Mouse (Mus musculus): ENCODE results near the gene Ubqln4. TPM values are rescaled to one million over a fixed set of nuclear protein-coding genes. Genes with fewer than 3 reads are reported as not detected.

Gene Ubqln4
- total and polyA plus RNA-seq, 3 experiments, result 43.6 to 171 (median 83.0) TPM

DNA sequence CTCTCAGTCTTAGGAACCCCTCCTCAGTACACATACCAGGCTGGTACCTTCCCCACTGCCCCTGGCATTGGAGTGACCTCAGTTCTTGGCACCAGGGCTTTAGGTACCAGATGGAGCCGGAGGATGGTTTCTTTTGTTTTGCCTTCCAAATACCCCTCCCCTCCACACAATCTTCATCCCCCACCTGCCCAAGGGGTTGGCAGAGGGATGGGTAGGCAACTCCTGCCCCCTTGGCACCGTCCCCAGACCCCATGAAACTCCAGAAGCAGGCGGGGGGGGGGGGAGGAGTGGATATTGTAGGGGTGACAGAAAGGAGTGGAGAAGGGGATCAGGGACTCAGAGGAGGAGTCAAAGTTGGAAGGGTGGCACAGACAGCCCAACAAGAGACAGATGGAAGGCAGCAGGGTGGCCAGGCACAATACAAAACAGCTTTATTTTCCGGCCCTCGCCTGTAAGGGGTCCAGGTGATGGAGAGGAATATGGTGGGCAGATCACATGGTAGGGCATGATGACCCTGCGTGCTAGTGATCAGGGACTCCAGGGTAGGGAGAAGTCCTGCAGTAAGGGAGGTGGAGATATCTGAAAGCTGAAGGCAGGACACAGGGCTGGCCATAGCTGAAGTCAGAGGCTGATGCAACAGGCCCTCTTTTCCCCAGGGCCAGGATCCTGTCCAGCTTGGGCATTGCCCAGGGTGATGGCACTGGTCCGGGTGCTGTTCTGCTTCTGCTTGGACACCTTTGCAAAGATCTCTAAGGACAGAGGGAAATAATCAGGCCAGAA lies 11.7 kb upstream of the Ubqln4 start:
- Histone ChIP-seq H3K9ac (ENCODE audit: control insufficient read depth, low read depth, low read length, poor library complexity, severe bottlenecking) (no peak overlapping the region), H3K27me3 (ENCODE audit: control insufficient read depth in 1 of 2, insufficient read depth in 2 of 2, low read length in 2 of 2) (no peaks in the 10 kb centered on the region), H3K36me3 (ENCODE audit: control insufficient read depth in 1 of 2, insufficient read depth in 2 of 2, low read length in 2 of 2) (peaks cover 0 to 10% of the 10 kb centered on the region in 2 experiments; a peak in 2 of 4 replicates), H3K79me2 (ENCODE audit: control insufficient read depth, insufficient read depth, low read length, poor library complexity) (no peaks in the 10 kb centered on the region), H3K27ac (ENCODE audit: control insufficient read depth, low read depth, low read length) (no peak overlapping the region), H3K4me3 (ENCODE audit: control insufficient read depth in 1 of 2, insufficient read depth in 1 of 2, low read depth in 2 of 2, low read length in 2 of 2) (no peak overlapping the region), H3K4me1 (ENCODE audit: control insufficient read depth in 1 of 2, insufficient read depth in 2 of 2, low read length in 2 of 2) (peaks cover 12 to 19% of the 10 kb centered on the region in 2 experiments), H3K9me3 (replicated peaks; ENCODE audit: insufficient read depth, low read length) (no peaks in the 10 kb centered on the region)
- no peak for DNase-seq (ENCODE audit: low read depth, low spot score)
- TF ChIP-seq ELF1 (IDR thresholded peaks at IDR 0.05; ENCODE audit: low read depth, low read length) (no peak), TAL1 (IDR thresholded peaks at IDR 0.05; ENCODE audit: low read length) (no peak), KAT2A (conservative IDR thresholded peaks at IDR 0.05; ENCODE audit: low read depth, low read length) (no peak), ZMIZ1 (IDR thresholded peaks at IDR 0.05; ENCODE audit: low read depth, low read length) (no peak), USF1 (IDR thresholded peaks at IDR 0.05; ENCODE audit: low read depth, low read length) (no peak), E2F4 (IDR thresholded peaks at IDR 0.05; ENCODE audit: borderline replicate concordance, low read depth, low read length) (no peak), BHLHE40 (IDR thresholded peaks at IDR 0.05; ENCODE audit: borderline replicate concordance, low read depth, low read length) (no peak), ETS1 (IDR thresholded peaks at IDR 0.05; ENCODE audit: low read depth, low read length) (no peak), TCF12 (IDR thresholded peaks at IDR 0.05; ENCODE audit: low read depth, low read length) (no peak), GATA1 (IDR thresholded peaks at IDR 0.05; ENCODE audit: low read depth, low read length) (no peak), MAX (IDR thresholded peaks at IDR 0.05; ENCODE audit: low read length) (no peak), JUND (IDR thresholded peaks at IDR 0.05; ENCODE audit: low read depth, low read length) (no peak), MEF2A (IDR thresholded peaks at IDR 0.05; ENCODE audit: extremely low read depth, insufficient replicate concordance, low read depth, low read length, poor library complexity, severe bottlenecking) (no peak), MYC (IDR thresholded peaks at IDR 0.05; ENCODE audit: low read depth, low read length) (no peak), CTCF (IDR thresholded peaks at IDR 0.05 in 2 of 3, conservative IDR thresholded peaks at IDR 0.05 in 1 of 3; ENCODE audit: control insufficient read depth in 1 of 3, insufficient read depth in 1 of 3, low read depth in 2 of 3, low read length in 3 of 3, poor library complexity in 1 of 3, severe bottlenecking in 1 of 3) (no peak), ZNF384 (IDR thresholded peaks at IDR 0.05; ENCODE audit: low read depth, low read length) (no peak), UBTF (IDR thresholded peaks at IDR 0.05; ENCODE audit: borderline replicate concordance, insufficient read depth, low read depth, low read length) (no peak)

DNA sequence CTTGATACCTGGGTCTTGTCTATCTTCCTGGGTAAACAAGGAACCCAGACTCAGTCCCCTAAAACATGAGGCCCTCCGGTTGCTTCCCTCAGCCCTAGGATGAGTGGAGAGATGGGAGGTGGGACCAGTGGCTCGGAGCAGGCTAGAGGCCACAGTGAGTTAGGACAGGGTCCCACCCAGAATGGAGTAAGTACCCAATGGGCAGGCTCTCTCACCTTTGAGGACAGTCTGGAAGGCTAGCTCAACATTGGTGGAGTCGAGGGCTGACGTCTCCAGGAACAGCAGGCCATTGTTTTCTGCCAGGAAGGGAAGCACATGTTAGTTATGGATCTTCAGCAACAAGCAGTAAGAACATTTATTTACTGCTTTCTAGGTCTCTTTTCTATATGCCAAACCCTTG lies 11.1 kb upstream of the Ubqln4 start:
- TF ChIP-seq ETS1 (IDR thresholded peaks at IDR 0.05; ENCODE audit: low read depth, low read length) (no peak), NELFE (IDR thresholded peaks at IDR 0.05; ENCODE audit: low read depth, low read length) (no peak), E2F4 (IDR thresholded peaks at IDR 0.05; ENCODE audit: borderline replicate concordance, low read depth, low read length) (no peak), TBP (IDR thresholded peaks at IDR 0.05; ENCODE audit: low read depth, low read length) (no peak), MAFK (IDR thresholded peaks at IDR 0.05; ENCODE audit: borderline replicate concordance, low read depth, low read length) (no peak), MAZ (IDR thresholded peaks at IDR 0.05; ENCODE audit: low read depth, low read length) (no peak), ZC3H11A (IDR thresholded peaks at IDR 0.05; ENCODE audit: low read depth, low read length) (no peak), TCF12 (IDR thresholded peaks at IDR 0.05; ENCODE audit: low read depth, low read length) (no peak)
- H3K4me3 ChIP-seq (ENCODE audit: control insufficient read depth in 1 of 2, insufficient read depth in 1 of 2, low read depth in 2 of 2, low read length in 2 of 2), result no peak overlapping the region
- no peak for DNase-seq (ENCODE audit: low read depth, low spot score)
- no peaks in the 10 kb centered on the region for H3K9me3 ChIP-seq (replicated peaks; ENCODE audit: insufficient read depth, low read length)
- no peaks in the 10 kb centered on the region for H3K79me2 ChIP-seq (ENCODE audit: control insufficient read depth, insufficient read depth, low read length, poor library complexity)
- peaks cover 0 to 12% of the 10 kb centered on the region in 2 experiments; a peak in 2 of 4 replicates for H3K36me3 ChIP-seq (ENCODE audit: control insufficient read depth in 1 of 2, insufficient read depth in 2 of 2, low read length in 2 of 2)
- H3K27ac ChIP-seq (ENCODE audit: control insufficient read depth, low read depth, low read length), result no peak overlapping the region
- H3K9ac ChIP-seq (ENCODE audit: control insufficient read depth, low read depth, low read length, poor library complexity, severe bottlenecking), result no peak overlapping the region
- H3K4me1 ChIP-seq (ENCODE audit: control insufficient read depth in 1 of 2, insufficient read depth in 2 of 2, low read length in 2 of 2), result peaks cover 17 to 24% of the 10 kb centered on the region in 2 experiments
- H3K27me3 ChIP-seq (ENCODE audit: control insufficient read depth in 1 of 2, insufficient read depth in 2 of 2, low read length in 2 of 2), result no peaks in the 10 kb centered on the region

All from MEL (cell line).